Mouse (Mus musculus) bone marrow, adult 2 months (tissue): ENCODE results near the gene Naa20.

Source experiments
- CTCF ChIP-seq: fragments of 200-500 bp; IDR thresholded peaks from 2 replicates; pipeline ENCODE4 v1.5.1; 2011; ENCODE audit warnings: low read length, control low read depth; ENCODE audit not compliant: control insufficient read depth, insufficient read depth
- POLR2A ChIP-seq: fragments of 200-500 bp; IDR thresholded peaks from 2 replicates; pipeline ENCODE4 v1.6.1; 2011; ENCODE audit warnings: low read depth, mild to moderate bottlenecking, control low read depth, low read length, borderline replicate concordance; ENCODE audit not compliant: control insufficient read depth

DNA sequence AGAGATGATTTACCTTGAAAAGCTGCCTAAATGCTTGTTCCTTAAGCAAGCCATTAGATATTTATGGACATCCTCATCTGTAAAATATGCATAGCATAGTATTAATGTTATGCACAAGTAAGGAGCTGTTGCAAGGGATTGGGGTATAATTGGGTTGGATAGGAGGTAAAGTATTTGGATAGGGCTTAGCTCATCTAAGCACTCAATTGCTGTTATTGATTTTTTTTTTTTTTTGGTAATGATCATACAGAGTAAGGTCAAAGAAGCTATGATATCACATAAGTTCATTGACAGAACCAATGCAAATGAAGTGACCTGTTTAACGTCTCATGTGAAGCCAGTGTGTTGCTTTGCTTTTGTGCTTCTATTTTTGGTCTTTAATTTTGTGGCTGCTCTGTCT lies 27.9 kb upstream of the Naa20 start:
- TF ChIP-seq POLR2A (no peak), CTCF (no peak)
